Comparison of ENCODE assay signal across 23 mouse cellular contexts in genomic region chr10:86201826-86202225, GRCm38 (mm10).
"Had no signal": no experiment of that assay in that cellular context is flagged by ENCODE, and none has a peak within 500 bp of the region (broad histone marks: within the 10 kb centered on the region; RNA-seq: fewer than 3 reads in every experiment).

No protein-coding gene starts in this region.

- H3K27me3 ChIP-seq: heart, embryonic 13.5 days; heart, embryonic 15.5 days; hindbrain, embryonic 12.5 days; intestine, embryonic 15.5 days; limb, embryonic 12.5 days; liver, embryonic 13.5 days; liver, embryonic 15.5 days had no signal

- H3K36me3 ChIP-seq: heart, embryonic 13.5 days; heart, embryonic 15.5 days; hindbrain, embryonic 10.5 days; hindbrain, embryonic 12.5 days; intestine, embryonic 15.5 days; limb, embryonic 10.5 days; limb, embryonic 12.5 days; liver, embryonic 13.5 days; liver, embryonic 15.5 days had no signal

- H3K27ac ChIP-seq: heart, adult 2 months; heart, embryonic 13.5 days; heart, embryonic 15.5 days; hindbrain, embryonic 10.5 days; hindbrain, embryonic 12.5 days; hindbrain, embryonic 14.5 days; intestine, embryonic 15.5 days; layer of hippocampus, adult 2 months; left cerebral cortex, adult 2 months; limb, embryonic 10.5 days; limb, embryonic 12.5 days; liver, embryonic 13.5 days; liver, embryonic 15.5 days had no signal

- H3K9me3 ChIP-seq: heart, embryonic 13.5 days; heart, embryonic 15.5 days; hindbrain, embryonic 10.5 days; hindbrain, embryonic 12.5 days; intestine, embryonic 15.5 days; limb, embryonic 10.5 days; limb, embryonic 12.5 days; liver, embryonic 13.5 days; liver, embryonic 15.5 days had no signal

- DNase-seq: gastrocnemius, adult 2 months; gastrocnemius, postnatal 10 days; gastrocnemius, postnatal 25 days; heart, adult 2 months; heart, postnatal 4 days; kidney, adult 18-20 months; kidney, adult 8-10 months; kidney, postnatal 10 days; kidney, postnatal 25 days; kidney, postnatal 4 days; liver; liver, embryonic 13.5 days had no signal

- H3K4me1 ChIP-seq: heart, embryonic 13.5 days; heart, embryonic 15.5 days; hindbrain, embryonic 10.5 days; hindbrain, embryonic 12.5 days; intestine, embryonic 15.5 days; limb, embryonic 10.5 days; liver, embryonic 13.5 days; liver, embryonic 15.5 days had no signal

- H3K4me3 ChIP-seq: gastrocnemius, adult 2 months; heart, adult 2 months; heart, embryonic 13.5 days; heart, embryonic 15.5 days; hindbrain, embryonic 10.5 days; hindbrain, embryonic 12.5 days; intestine, embryonic 15.5 days; layer of hippocampus, adult 2 months; left cerebral cortex, adult 2 months; limb, embryonic 10.5 days; limb, embryonic 12.5 days; liver, embryonic 13.5 days; liver, embryonic 15.5 days had no signal
